Mouse (Mus musculus): Measurements from ENCODE around the gene Pip4p1. TPM values are rescaled to one million over a fixed set of nuclear protein-coding genes. Genes with fewer than 3 reads are reported as not detected.
"Not testable (repeated sequence)": the region's sequence is repeated elsewhere in the genome, so short reads cannot be mapped to it uniquely, and the experiment has no call there.

Pip4p1 gene
- total RNA-seq, 2 experiments from 2014 or later = 54.8 to 63.0 TPM

DNA sequence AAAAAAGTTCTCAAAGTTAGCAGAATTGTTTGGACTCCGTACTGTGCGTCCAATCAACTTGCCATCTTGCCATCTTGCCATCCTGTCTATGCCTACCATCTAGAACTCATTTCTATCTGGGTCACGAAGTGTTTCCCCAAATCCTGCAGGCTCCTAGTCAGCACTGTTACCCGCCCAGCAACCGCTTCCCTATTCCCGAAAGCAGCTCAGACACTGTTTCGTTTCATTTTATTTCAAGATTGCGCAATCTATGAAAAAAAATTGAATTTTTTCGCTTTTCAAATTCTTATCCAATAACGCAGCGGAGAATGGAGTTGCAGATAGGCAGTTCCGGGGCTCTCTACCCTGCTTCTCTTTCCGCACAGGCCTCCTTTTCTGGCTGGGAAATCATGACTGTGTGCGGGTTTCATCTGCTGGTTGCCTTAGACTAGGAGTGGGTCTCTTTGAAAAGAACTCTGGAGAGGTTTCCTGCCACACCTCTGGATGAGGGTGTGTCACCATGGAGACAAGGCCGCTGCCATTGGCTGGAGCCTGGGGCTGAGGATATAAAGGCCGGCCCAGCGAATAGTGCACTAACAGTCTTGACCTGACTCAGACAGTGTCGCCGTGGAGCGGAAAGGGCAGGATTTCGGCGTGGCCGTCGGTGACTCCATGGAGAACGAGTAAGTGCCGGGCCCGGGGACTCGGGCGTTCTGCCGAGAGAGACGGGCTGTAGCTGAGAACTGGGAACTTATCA is 13.4 kb upstream of the Pip4p1 start, which contains the start of gene Gm49342:
TSS of gene Gm49342 (plus strand) at position 586 of the 736 bp plus-strand sequence.
- DNase-seq (ENCODE audit: low spot score in 2 of 2) = peak; percentile 97 to 99

DNA sequence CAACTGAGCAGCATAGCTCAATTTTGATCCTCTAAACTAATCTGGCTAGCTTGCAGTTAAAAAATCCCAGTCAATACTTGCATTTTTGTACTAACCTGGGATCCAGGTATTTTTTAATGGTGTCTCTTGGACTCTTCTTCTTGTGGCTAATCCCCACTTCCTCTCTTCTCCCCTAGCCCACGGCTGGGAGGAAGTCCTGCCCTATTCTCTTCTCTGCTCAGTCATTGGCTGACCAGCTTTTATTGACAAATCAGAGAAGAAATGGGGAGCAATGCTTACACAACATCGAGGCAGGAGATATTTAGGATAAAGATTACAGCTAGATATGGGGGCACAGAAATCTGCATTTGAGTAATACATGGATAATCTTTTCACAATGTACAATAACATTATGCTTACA is 8.3 kb upstream of the Pip4p1 start:
- DNase-seq (ENCODE audit: low spot score in 2 of 2) = no peak

DNA sequence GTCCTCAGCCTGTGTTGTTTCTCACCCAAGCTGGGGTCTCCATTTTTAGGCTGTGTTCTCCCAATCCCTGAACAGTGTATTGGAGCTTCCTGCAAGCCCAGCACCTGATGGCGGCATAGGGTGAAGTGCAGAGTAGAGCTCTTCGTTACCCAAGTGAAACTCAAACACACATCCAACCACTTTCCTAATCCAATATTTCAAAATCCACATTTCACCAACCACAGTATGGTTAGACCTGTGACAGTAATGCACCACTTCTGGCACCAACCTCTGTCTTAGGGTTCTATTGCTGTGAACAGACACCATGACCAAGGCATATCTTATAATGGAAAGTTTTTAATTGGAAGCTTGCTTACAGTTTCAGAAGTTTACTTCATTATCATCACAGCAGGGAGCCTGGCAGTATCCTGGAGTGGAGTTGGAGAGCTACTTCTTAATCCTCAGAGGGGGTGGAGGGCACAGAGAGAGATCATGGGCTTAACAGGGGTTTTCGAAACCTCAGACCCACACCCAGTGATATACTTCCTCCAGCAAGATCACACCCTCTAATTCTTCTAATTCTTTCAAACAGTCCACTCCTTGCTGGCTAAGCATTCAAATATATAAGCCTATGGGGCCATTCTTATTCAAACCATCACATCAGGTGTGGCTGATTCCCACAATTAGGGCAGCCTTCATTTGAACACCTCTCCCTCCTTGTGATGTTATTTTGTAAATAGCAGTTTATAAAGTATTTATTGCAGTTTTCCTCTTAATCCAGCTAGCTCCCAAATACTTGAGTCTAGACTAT is 7.7 kb upstream of the Pip4p1 start:
- no peak for DNase-seq (ENCODE audit: low spot score in 2 of 2)

DNA sequence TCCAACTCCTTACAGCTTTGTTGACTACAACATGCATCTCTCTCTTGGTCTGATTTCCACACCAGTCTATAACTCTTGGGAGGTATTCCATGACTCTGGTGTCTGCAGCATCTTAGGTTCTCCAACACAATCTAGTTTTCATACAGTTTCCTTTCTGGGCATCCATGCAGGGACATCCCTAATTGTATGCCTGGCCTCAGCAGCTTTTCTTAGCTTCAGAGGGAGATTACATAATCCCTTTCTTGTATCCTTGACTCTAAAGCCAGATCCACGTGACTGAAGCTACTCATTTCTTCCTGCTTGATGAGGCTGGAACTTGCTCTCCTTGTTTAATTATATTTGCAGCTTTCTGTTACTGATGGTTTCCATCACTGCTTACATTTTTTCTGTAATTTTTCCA is 6.0 kb upstream of the Pip4p1 start:
- DNase-seq (ENCODE audit: low spot score in 2 of 2) = no peak

- DNase-seq (ENCODE audit: low spot score in 2 of 2) = no peak
Measured at GRCm38 (mm10) chr14:50931493-50932020, 901 bp upstream of the Pip4p1 start.

DNA sequence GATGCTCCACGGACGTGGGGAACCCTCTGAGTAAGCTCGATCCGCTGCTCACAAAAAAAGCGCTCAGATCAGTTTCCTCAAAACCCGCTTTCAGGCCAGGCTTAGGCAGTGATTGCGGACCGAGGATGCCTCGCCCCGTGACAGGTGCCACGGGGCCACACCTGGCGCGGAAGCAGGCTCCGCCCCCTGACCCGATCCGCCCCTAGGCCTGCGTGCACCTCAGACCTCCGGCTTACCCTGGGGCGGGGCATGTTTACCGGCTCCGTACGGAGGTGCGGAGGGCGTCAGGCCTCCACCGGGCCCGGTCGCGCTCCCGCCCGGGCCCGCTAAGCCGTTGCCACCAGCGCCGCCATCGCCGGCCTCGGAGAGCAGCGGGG is 291 bp downstream of the Pip4p1 start:
- no peak for DNase-seq (ENCODE audit: low spot score in 2 of 2)

DNA sequence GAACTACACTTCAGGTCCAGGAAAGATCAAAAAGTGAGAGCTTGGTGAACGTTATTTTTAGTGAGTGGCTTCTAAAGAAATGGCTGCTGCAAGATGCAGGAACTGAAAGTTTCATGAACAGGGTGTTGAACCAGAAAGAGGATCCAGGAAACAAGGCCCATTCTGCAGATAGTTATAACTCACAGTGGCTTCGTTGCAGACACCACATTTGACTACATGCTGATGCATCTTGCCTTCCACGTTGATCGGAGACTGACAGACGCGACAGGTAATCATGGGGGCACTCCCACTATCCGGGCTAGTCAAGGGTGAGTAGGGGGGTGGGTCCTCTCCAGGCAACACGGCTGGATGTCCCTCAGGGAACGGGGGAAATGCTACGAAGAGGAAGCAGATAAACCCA is 705 bp downstream of the Pip4p1 start:
- DNase-seq (ENCODE audit: low spot score in 2 of 2) = no peak

DNA sequence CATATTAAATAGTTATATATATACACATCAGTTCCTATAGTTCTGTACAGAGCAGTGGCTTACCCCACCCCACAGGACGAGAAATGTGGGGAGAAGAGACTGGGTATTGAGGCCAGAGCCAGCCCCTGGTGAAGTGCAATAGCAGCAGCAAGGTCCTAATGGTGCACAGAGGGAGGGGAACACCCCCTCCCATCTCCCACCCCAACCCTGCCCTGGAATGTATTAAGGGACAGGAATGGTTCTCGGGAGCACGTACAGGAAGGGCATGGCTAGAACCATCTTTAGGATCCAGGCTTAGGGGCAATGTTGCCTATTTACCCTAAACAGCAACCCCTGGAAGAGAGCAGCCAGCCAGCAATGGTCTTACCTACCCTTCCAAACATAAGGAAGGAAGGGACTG is 3.3 kb downstream of the Pip4p1 start:
- DNase-seq (ENCODE audit: low spot score in 2 of 2) = no peak

GRCm38 (mm10) chr14:50925111-50925920 is 5.3 kb downstream of the Pip4p1 start:
- DNase-seq (ENCODE audit: low spot score in 2 of 2) = no peak

DNA sequence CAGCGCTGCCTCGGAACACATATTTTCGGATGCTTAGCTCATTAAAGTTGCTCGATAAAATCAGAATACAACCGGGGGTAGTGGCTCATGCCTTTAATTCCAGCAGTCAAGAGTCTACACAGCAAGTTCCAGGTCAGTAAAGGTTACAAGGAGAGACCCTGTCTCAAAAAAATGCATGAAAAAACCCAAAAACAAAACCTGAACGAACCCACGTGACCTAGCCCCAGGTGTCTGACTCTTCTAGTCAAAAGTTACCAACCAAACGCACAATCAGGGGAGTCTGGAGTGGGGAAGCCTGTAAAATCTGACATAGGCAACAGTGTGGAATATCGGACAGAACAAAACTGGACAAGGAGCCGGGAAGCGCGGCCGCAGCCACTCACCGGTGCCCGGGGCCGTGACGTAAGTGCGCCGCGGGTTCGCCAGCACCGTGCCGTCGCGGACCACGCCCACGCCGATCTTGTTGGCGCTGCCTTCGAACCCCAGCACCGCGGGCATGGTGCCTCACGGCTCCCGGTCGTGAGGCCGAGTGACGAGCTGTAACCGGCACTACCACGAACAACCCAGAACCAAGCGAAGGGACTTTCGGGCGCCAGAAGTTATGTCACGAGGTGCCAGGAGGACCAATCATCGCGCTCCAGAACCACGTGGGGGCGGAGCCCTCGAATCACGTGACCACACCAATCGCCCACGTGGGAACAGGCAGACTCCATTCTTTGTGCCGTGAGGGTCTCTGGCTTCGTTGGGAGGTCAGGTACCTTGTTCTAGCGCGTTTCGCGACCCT is 6.2 kb downstream of the Pip4p1 start, which contains the start of the genes Osgep and Apex1:
TSS of gene Osgep (minus strand) at position 613 of the 784 bp plus-strand sequence.
TSS of gene Apex1 (plus strand) at position 688 of the 784 bp plus-strand sequence.
- DNase-seq (ENCODE audit: low spot score in 2 of 2) = peak; percentile 91 to 92

GRCm38 (mm10) chr14:50923437-50923836 is 7.2 kb downstream of the Pip4p1 start:
- DNase-seq (ENCODE audit: low spot score in 2 of 2) = not testable (repeated sequence)

- DNase-seq (ENCODE audit: low spot score in 2 of 2) = no peak
Measured at GRCm38 (mm10) chr14:50911356-50911755, 19.3 kb downstream of the Pip4p1 start.

DNA sequence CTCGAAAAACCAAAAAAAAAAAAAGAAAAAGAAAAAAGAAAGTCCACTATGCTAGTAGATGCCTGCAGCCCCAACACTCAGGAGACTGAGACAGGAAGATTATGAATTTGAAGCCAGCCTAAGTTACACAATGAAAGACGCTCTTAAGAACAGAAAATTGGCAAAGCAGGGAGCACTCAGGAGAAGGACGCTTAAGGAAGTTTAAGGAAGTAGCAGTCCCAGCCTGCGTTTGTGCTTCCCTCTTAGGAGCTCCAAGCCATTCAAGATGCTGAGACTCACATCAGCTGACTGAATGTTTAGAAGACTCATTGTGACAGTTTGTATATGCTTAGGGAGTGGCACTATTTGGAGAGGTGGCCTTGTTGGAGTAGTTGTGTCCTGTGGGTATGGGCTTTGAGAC is 22.5 kb downstream of the Pip4p1 start:
- no peak for DNase-seq (ENCODE audit: low spot score in 2 of 2)

DNA sequence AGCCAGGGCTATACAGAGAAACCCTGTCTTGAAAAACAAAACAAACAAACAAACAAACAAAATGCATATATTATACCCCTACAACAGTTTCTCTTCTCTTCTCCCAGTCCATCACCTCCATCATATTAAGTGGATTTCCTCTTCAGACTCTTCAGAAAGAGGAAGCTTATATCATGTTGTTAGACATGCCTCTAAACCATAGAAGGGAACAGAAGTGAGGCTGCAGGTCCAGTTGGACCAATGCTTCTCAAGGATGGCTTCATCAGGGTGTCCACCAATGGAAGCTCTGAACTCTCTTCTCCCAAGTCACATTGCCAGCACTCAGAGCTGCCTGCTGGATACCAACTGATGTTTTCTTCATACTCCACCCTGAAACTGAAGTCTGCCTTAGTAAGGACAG is 25.3 kb downstream of the Pip4p1 start:
- not testable (repeated sequence) for DNase-seq (ENCODE audit: low spot score in 2 of 2)

DNA sequence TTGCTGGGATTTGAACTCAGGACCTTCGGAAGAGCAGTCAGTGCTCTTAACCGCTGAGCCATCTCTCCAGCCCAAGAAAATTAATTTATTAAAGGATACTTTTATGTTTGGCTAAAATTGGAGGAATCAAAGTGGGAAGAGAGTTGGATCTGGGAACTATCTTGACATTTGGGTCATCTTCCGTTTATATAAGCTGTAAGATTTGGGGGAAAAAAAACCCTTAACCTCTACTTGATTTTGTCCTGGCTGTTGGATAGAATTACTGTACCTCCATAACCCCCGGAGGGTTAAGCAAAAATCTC is 25.9 kb downstream of the Pip4p1 start:
- no peak for DNase-seq (ENCODE audit: low spot score in 2 of 2)

GRCm38 (mm10) chr14:50903973-50904827 is 26.5 kb downstream of the Pip4p1 start:
- DNase-seq (ENCODE audit: low spot score in 2 of 2) = peak in 1 of 2 experiments; percentile 10

GRCm38 (mm10) chr14:50897992-50898391 is 32.7 kb downstream of the Pip4p1 start:
- not testable (repeated sequence) for DNase-seq (ENCODE audit: low spot score in 2 of 2)

DNA sequence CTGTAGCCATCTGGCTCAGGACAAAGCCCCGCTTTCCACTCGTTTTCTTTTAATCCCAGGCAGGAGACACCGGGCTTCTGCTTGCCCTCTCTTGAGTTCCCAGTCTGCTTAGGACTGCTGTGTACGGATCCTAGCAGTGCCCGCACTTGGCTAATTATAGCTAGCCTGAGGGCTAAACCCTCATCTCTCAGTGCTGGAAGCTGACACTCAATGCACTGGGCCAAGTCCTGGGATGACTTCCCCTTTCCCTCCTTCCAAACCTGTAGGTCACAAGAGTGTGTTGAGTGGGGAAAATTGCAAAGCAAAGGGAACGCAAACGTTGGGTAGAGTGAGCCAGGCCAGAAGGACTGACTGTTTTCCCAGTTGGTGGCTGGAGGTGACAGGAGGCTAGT is 33.3 kb downstream of the Pip4p1 start, which contains the start of gene Klhl33:
TSS of gene Klhl33 (minus strand) at position 134 of the 392 bp plus-strand sequence.
- DNase-seq (ENCODE audit: low spot score in 2 of 2) = no peak

GRCm38 (mm10) chr14:50896747-50897373 is 33.8 kb downstream of the Pip4p1 start:
- no peak for DNase-seq (ENCODE audit: low spot score in 2 of 2)

Data from adrenal gland, adult 18-20 months (tissue).